Mouse (Mus musculus): ENCODE results near the gene Cacnb1.

- no peak for TF ChIP-seq CTCF (IDR thresholded peaks at IDR 0.05; ENCODE audit: control insufficient read depth, insufficient read depth, insufficient replicate concordance, low read depth, low read length)
- no peak for TF ChIP-seq POLR2A (IDR thresholded peaks at IDR 0.05; ENCODE audit: control insufficient read depth, low read depth, low read length)
Measured at GRCm38 (mm10) chr11:97999748-98000147, 23.1 kb downstream of the Cacnb1 start.

All from testis, adult 2 months (tissue).